32 mouse cellular contexts compared by ENCODE assay signal in genomic region chr19:37057161-37057905, GRCm38 (mm10).
DNase-seq lines count a peak whose midpoint lies in the region; ATAC-seq and TF ChIP-seq lines count a peak whose summit lies in the region.
"Had no signal": no experiment of that assay in that cellular context is flagged by ENCODE, and none has a peak within 500 bp of the region (broad histone marks: within the 10 kb centered on the region; RNA-seq: fewer than 3 reads in every experiment).

No protein-coding gene starts in this region.

- intact Hi-C loops in gastrocnemius, adult 2 months (cut with DNase I) = no loop called here

- dilution Hi-C loops in CH12.LX (cut with MboI; ENCODE audit: extremely low pct_ligation_motif_present, extremely low pct_unique_long_range_greater_than_20kb, low sequenced_read_pairs) = no loop called here

- no peaks in the 10 kb centered on the region for H3K9me3 ChIP-seq in CH12.LX (replicated peaks; ENCODE audit: low read length)
- no peaks in the 10 kb centered on the region for H3K9me3 ChIP-seq in forebrain, embryonic 15.5 days
- H3K9me3 ChIP-seq: embryonic facial prominence, embryonic 13.5 days; forebrain, embryonic 13.5 days; hindbrain, embryonic 12.5 days; intestine, embryonic 15.5 days; liver, embryonic 12.5 days; midbrain, embryonic 10.5 days; neural tube, embryonic 12.5 days had no signal

- no peak overlapping the region; the same call in 1 of the 2 replicates for H3K9ac ChIP-seq in CH12.LX (ENCODE audit: insufficient read depth, low read depth)
- H3K9ac ChIP-seq in forebrain, embryonic 15.5 days (replicated peaks) = no peak overlapping the region
- H3K9ac ChIP-seq: embryonic facial prominence, embryonic 13.5 days; forebrain, embryonic 13.5 days; hindbrain, embryonic 12.5 days; intestine, embryonic 15.5 days; liver, embryonic 12.5 days; liver, postnatal 0 days; neural tube, embryonic 12.5 days had no signal

- peak overlapping the region; percentile 59 for H3K27ac ChIP-seq in gastrocnemius, adult 2 months
- H3K27ac ChIP-seq in CH12.LX (ENCODE audit: insufficient read depth, low read depth) = no peak overlapping the region
- peak overlapping the region; percentile 38; the same call in 1 of the 2 replicates for H3K27ac ChIP-seq in bone marrow macrophage, adult 2 months (ENCODE audit: insufficient read depth, low read depth, low read length)
- no peak overlapping the region for H3K27ac ChIP-seq in forebrain, embryonic 15.5 days (replicated peaks)
- H3K27ac ChIP-seq: embryonic facial prominence, embryonic 13.5 days; forebrain, embryonic 13.5 days; hindbrain, embryonic 12.5 days; hindbrain, postnatal 0 days; intestine, embryonic 15.5 days; liver, embryonic 12.5 days; midbrain, embryonic 10.5 days; neural tube, embryonic 12.5 days had no signal

- 0 out of 2 replicates have a peak, but pooled peaks have one; percentile 37 for ATAC-seq in megakaryocyte progenitor cell, adult 5-6 weeks (replicated peaks; ENCODE audit: poor library complexity)
- no peak for ATAC-seq in forebrain, embryonic 15.5 days (replicated peaks)
- ATAC-seq: forebrain, embryonic 13.5 days; hindbrain, postnatal 0 days; intestine, embryonic 15.5 days; liver, embryonic 12.5 days; liver, postnatal 0 days; midbrain, embryonic 16.5 days had no signal

- WGBS in forebrain, embryonic 15.5 days = 70% methylated on average over 8 of the region's 8 CpGs

- peaks cover 9 to 51% of the 10 kb centered on the region in 2 experiments for H3K4me1 ChIP-seq in CH12.LX (ENCODE audit: control insufficient read depth in 1 of 2, insufficient read depth in 2 of 2)
- peaks cover 35% of the 10 kb centered on the region for H3K4me1 ChIP-seq in bone marrow macrophage, adult 2 months (ENCODE audit: control insufficient read depth, insufficient read depth, low read length)
- H3K4me1 ChIP-seq in forebrain, embryonic 15.5 days = no peaks in the 10 kb centered on the region
- H3K4me1 ChIP-seq: embryonic facial prominence, embryonic 13.5 days; forebrain, embryonic 13.5 days; hindbrain, embryonic 12.5 days; intestine, embryonic 15.5 days; neural tube, embryonic 12.5 days had no signal

- H3K36me3 ChIP-seq in CH12.LX (replicated peaks in 1 of 2; ENCODE audit: control insufficient read depth in 1 of 2, insufficient read depth in 1 of 2, low read length in 1 of 2) = peaks cover 0 to 3% of the 10 kb centered on the region in 2 experiments
- H3K36me3 ChIP-seq in forebrain, embryonic 15.5 days = no peaks in the 10 kb centered on the region
- H3K36me3 ChIP-seq: embryonic facial prominence, embryonic 13.5 days; hindbrain, embryonic 12.5 days; intestine, embryonic 15.5 days; liver, embryonic 12.5 days; midbrain, embryonic 10.5 days; neural tube, embryonic 12.5 days had no signal

- no peaks in the 10 kb centered on the region for H3K27me3 ChIP-seq in CH12.LX (replicated peaks)
- H3K27me3 ChIP-seq in forebrain, embryonic 15.5 days = no peaks in the 10 kb centered on the region
- H3K27me3 ChIP-seq: embryonic facial prominence, embryonic 13.5 days; forebrain, embryonic 13.5 days; hindbrain, embryonic 12.5 days; intestine, embryonic 15.5 days; liver, embryonic 12.5 days; neural tube, embryonic 12.5 days had no signal

- no peak for TF ChIP-seq POLR2A in CH12.LX (IDR thresholded peaks at IDR 0.05; ENCODE audit: low read depth, low read length)
- no peak for TF ChIP-seq POLR2A in bone marrow macrophage, adult 2 months (IDR thresholded peaks at IDR 0.05; ENCODE audit: borderline replicate concordance, low read depth, low read length)

- in situ Hi-C loops in CH12.LX (cut with MboI; ENCODE audit: low pct_ligation_motif_present, low pct_unique_long_range_greater_than_20kb, low sequenced_read_pairs) = no loop called here

- no peak for TF ChIP-seq EP300 in CH12.LX (IDR thresholded peaks at IDR 0.05; ENCODE audit: low read length)

- H3K4me3 ChIP-seq in gastrocnemius, adult 2 months = no peak overlapping the region
- H3K4me3 ChIP-seq in CH12.LX (replicated peaks in 1 of 3; ENCODE audit: low read depth in 2 of 3, low read length in 2 of 3, poor library complexity in 1 of 3) = no peak overlapping the region
- H3K4me3 ChIP-seq in bone marrow macrophage, adult 2 months (ENCODE audit: insufficient read depth, low read length) = no peak overlapping the region
- no peak overlapping the region for H3K4me3 ChIP-seq in forebrain, embryonic 15.5 days
- H3K4me3 ChIP-seq: embryonic facial prominence, embryonic 13.5 days; forebrain, embryonic 13.5 days; hindbrain, embryonic 12.5 days; intestine, embryonic 15.5 days; liver, embryonic 12.5 days; midbrain, embryonic 10.5 days; neural tube, embryonic 12.5 days had no signal

- TF ChIP-seq CTCF in gastrocnemius, adult 2 months (IDR thresholded peaks at IDR 0.05) = no peak
- no peak for TF ChIP-seq CTCF in CH12.LX (conservative IDR thresholded peaks at IDR 0.05 in 1 of 2, IDR thresholded peaks at IDR 0.05 in 1 of 2; ENCODE audit: low read depth in 2 of 2, low read length in 2 of 2)
- TF ChIP-seq CTCF in bone marrow macrophage, adult 2 months (IDR thresholded peaks at IDR 0.05; ENCODE audit: low read depth, low read length) = no peak

- H3K4me2 ChIP-seq in CH12.LX (ENCODE audit: insufficient read depth, low read depth, poor library complexity, severe bottlenecking) = no peak overlapping the region
- H3K4me2 ChIP-seq in forebrain, embryonic 15.5 days (replicated peaks) = no peak overlapping the region
- H3K4me2 ChIP-seq: embryonic facial prominence, embryonic 13.5 days; forebrain, embryonic 13.5 days; heart, embryonic 11.5 days; hindbrain, embryonic 12.5 days; intestine, embryonic 15.5 days; liver, embryonic 12.5 days; neural tube, embryonic 12.5 days had no signal

- DNase-seq in gastrocnemius, adult 2 months = no peak
- DNase-seq in gastrocnemius, adult 8-10 months (ENCODE audit: low spot score in 2 of 2) = no peak
- DNase-seq in CH12.LX (ENCODE audit: extremely low read depth) = no peak
- no peak for DNase-seq in kidney, adult 11 months
- no peak for DNase-seq in thymus, adult 18-20 months
- DNase-seq: adrenal gland, adult 2 months; B cell, adult 2 months; cerebellum, adult 8-10 months; embryo, embryonic 11 days; gastrocnemius, postnatal 10 days; heart, postnatal 36 days; kidney, adult 9 months; kidney, postnatal 10 days; left cerebral cortex, postnatal 4 days; liver, postnatal 0 days; lung, postnatal 36 days; right cerebral cortex, adult 18-20 months; spleen, adult 18-20 months; thymus, postnatal 25 days had no signal

- TF ChIP-seq RAD21 in CH12.LX (IDR thresholded peaks at IDR 0.05; ENCODE audit: low read depth, low read length) = no peak

- no peaks in the 10 kb centered on the region for H3K79me2 ChIP-seq in CH12.LX (replicated peaks; ENCODE audit: control insufficient read depth, extremely low read depth, insufficient read depth, poor library complexity, severe bottlenecking)

TF ChIP-seq in CH12.LX, 34 proteins besides CTCF, POLR2A, EP300 and RAD21:
- TF ChIP-seq CHD2 (IDR thresholded peaks at IDR 0.05; ENCODE audit: low read length) = no peak
- TF ChIP-seq CHD1 (IDR thresholded peaks at IDR 0.05; ENCODE audit: low read depth, low read length) = 0 out of 2 replicates have a peak, but pooled peaks have one; percentile 44

Comparison
In these comparisons a context has a peak if more than half of its experiments do, and no peak if none do; other contexts are left out.
1. H3K27ac ChIP-seq: peak in gastrocnemius, adult 2 months (single experiment) and bone marrow macrophage, adult 2 months (single experiment); none in CH12.LX (single experiment) and forebrain, embryonic 15.5 days (single experiment).